19 mouse cellular contexts compared by ENCODE assay signal in genomic region chr12:41123207-41123606, GRCm38 (mm10).
A peak's percentile ranks its signal among the peaks of the same experiment; 100 is the strongest.
DNase-seq lines count a peak whose midpoint lies in the region; ATAC-seq and TF ChIP-seq lines count a peak whose summit lies in the region.
"Had no signal": no experiment of that assay in that cellular context is flagged by ENCODE, and none has a peak within 500 bp of the region (broad histone marks: within the 10 kb centered on the region; RNA-seq: fewer than 3 reads in every experiment).

No protein-coding gene starts in this region.

- no peak overlapping the region for H3K4me2 ChIP-seq in heart, postnatal 0 days (ENCODE audit: low read depth, low read length)
- H3K4me2 ChIP-seq in liver, embryonic 14.5 days (ENCODE audit: low read depth) = no peak overlapping the region
- no peak overlapping the region for H3K4me2 ChIP-seq in kidney, embryonic 15.5 days
- H3K4me2 ChIP-seq: hindbrain, embryonic 13.5 days; liver, embryonic 13.5 days had no signal

- H3K4me3 ChIP-seq in heart, postnatal 0 days (ENCODE audit: low read depth, low read length) = no peak overlapping the region
- no peak overlapping the region for H3K4me3 ChIP-seq in liver, embryonic 14.5 days (ENCODE audit: insufficient read depth in 1 of 2, low read depth in 2 of 2, low read length in 2 of 2)
- H3K4me3 ChIP-seq in kidney, embryonic 15.5 days (replicated peaks) = no peak overlapping the region
- H3K4me3 ChIP-seq: embryonic facial prominence, embryonic 10.5 days; hindbrain, embryonic 13.5 days; liver, embryonic 13.5 days had no signal

- no peak for TF ChIP-seq EP300 in heart, postnatal 0 days (IDR thresholded peaks at IDR 0.05; ENCODE audit: low read depth)
- TF ChIP-seq EP300 in liver, embryonic 14.5 days (IDR thresholded peaks at IDR 0.05; ENCODE audit: low read depth) = no peak

- H3K9me3 ChIP-seq in heart, postnatal 0 days (replicated peaks; ENCODE audit: control insufficient read depth, low read length) = no peaks in the 10 kb centered on the region
- H3K9me3 ChIP-seq in liver, embryonic 14.5 days (ENCODE audit: control insufficient read depth, low read length) = no peaks in the 10 kb centered on the region
- no peaks in the 10 kb centered on the region for H3K9me3 ChIP-seq in kidney, embryonic 15.5 days (replicated peaks)
- H3K9me3 ChIP-seq: embryonic facial prominence, embryonic 10.5 days; hindbrain, embryonic 13.5 days; liver, embryonic 13.5 days had no signal

- no peak overlapping the region for H3K9ac ChIP-seq in heart, postnatal 0 days (replicated peaks; ENCODE audit: low read depth, low read length)
- no peak overlapping the region for H3K9ac ChIP-seq in liver, embryonic 14.5 days (replicated peaks)
- H3K9ac ChIP-seq in kidney, embryonic 15.5 days = no peak overlapping the region
- H3K9ac ChIP-seq: hindbrain, embryonic 13.5 days; liver, embryonic 13.5 days had no signal

- no peaks in the 10 kb centered on the region for H3K27me3 ChIP-seq in heart, postnatal 0 days (ENCODE audit: control insufficient read depth, insufficient read depth, low read length)
- H3K27me3 ChIP-seq in liver, embryonic 14.5 days (ENCODE audit: control insufficient read depth, insufficient read depth, low read length) = no peaks in the 10 kb centered on the region
- H3K27me3 ChIP-seq in kidney, embryonic 15.5 days = no peaks in the 10 kb centered on the region
- H3K27me3 ChIP-seq: hindbrain, embryonic 13.5 days; liver, embryonic 13.5 days had no signal

- TF ChIP-seq POLR2A in brain, embryonic 14.5 days (IDR thresholded peaks at IDR 0.05; ENCODE audit: borderline replicate concordance, extremely low read depth, insufficient read depth, insufficient read length, poor library complexity, severe bottlenecking) = no peak

- DNase-seq in heart, postnatal 0 days (ENCODE audit: low spot score) = peak; percentile 11
- DNase-seq in heart, postnatal 10 days = no peak
- DNase-seq in liver, embryonic 14.5 days (ENCODE audit: low read depth in 3 of 3, low spot score in 3 of 3) = no peak
- no peak for DNase-seq in liver
- peak; percentile 8 to 9 for DNase-seq in B cell, adult 2 months
- DNase-seq in brain, embryonic 14.5 days (ENCODE audit: low read depth) = peak; percentile 26
- no peak for DNase-seq in gastrocnemius, postnatal 25 days
- DNase-seq: adrenal gland, postnatal 25 days; cerebellum, adult 2 months; cerebellum, postnatal 36 days; gastrocnemius, postnatal 10 days; left cerebral cortex, postnatal 4 days; liver, embryonic 13.5 days; right cerebral cortex, postnatal 4 days; thymus, postnatal 14 days had no signal

- no peak for ATAC-seq in heart, postnatal 0 days (ENCODE audit: insufficient read depth, low read depth)
- peak; percentile 41; the same call in 1 of the 2 replicates for ATAC-seq in liver, embryonic 14.5 days (ENCODE audit: insufficient read depth)
- no peak for ATAC-seq in kidney, embryonic 15.5 days (replicated peaks; ENCODE audit: low FRiP score)
- ATAC-seq: intestine, embryonic 16.5 days had no signal

- no peak overlapping the region for H3K27ac ChIP-seq in heart, postnatal 0 days (ENCODE audit: low read depth)
- no peak overlapping the region for H3K27ac ChIP-seq in liver, embryonic 14.5 days
- H3K27ac ChIP-seq in kidney, embryonic 15.5 days = no peak overlapping the region
- H3K27ac ChIP-seq: embryonic facial prominence, embryonic 10.5 days; hindbrain, embryonic 13.5 days; liver, embryonic 13.5 days had no signal

- peak; percentile 40 for TF ChIP-seq CTCF in heart, postnatal 0 days (IDR thresholded peaks at IDR 0.05; ENCODE audit: low read depth)
- peak; percentile 6; the same call in 1 of the 2 replicates for TF ChIP-seq CTCF in liver, embryonic 14.5 days (IDR thresholded peaks at IDR 0.05; ENCODE audit: low read depth)
- TF ChIP-seq CTCF in brain, embryonic 14.5 days (IDR thresholded peaks at IDR 0.05; ENCODE audit: borderline replicate concordance, extremely low read depth, insufficient read depth, insufficient read length) = peak; percentile 6; the same call in 1 of the 2 replicates

- H3K36me3 ChIP-seq in heart, postnatal 0 days (replicated peaks; ENCODE audit: control insufficient read depth, insufficient read depth, low read length) = no peaks in the 10 kb centered on the region
- H3K36me3 ChIP-seq in liver, embryonic 14.5 days (replicated peaks; ENCODE audit: control insufficient read depth, insufficient read depth, low read depth) = no peaks in the 10 kb centered on the region
- H3K36me3 ChIP-seq in kidney, embryonic 15.5 days = no peaks in the 10 kb centered on the region
- H3K36me3 ChIP-seq: embryonic facial prominence, embryonic 10.5 days; hindbrain, embryonic 13.5 days; liver, embryonic 13.5 days had no signal

- intact Hi-C loops in heart, postnatal 10 days (cut with DNase I) = no loop called here

- WGBS in heart, postnatal 0 days = 82% methylated on average over 2 of the region's 2 CpGs
- WGBS in liver, embryonic 14.5 days (ENCODE audit: insufficient replicate concordance) = 70% methylated on average over 2 of the region's 2 CpGs
- 86% methylated on average over 2 of the region's 2 CpGs for WGBS in kidney, embryonic 15.5 days

- peaks cover 8% of the 10 kb centered on the region for H3K4me1 ChIP-seq in heart, postnatal 0 days (ENCODE audit: control insufficient read depth, insufficient read depth)
- H3K4me1 ChIP-seq in liver, embryonic 14.5 days (replicated peaks; ENCODE audit: control insufficient read depth in 2 of 2, insufficient read depth in 2 of 2, low read length in 1 of 2) = peaks cover 7 to 9% of the 10 kb centered on the region in 2 experiments
- no peaks in the 10 kb centered on the region for H3K4me1 ChIP-seq in kidney, embryonic 15.5 days
- H3K4me1 ChIP-seq: embryonic facial prominence, embryonic 10.5 days; hindbrain, embryonic 13.5 days had no signal

Comparison
In these comparisons a context has a peak if more than half of its experiments do, and no peak if none do; other contexts are left out.
1. DNase-seq: peak in heart, postnatal 0 days (single experiment), B cell, adult 2 months (2 of 2) and brain, embryonic 14.5 days (single experiment); none in heart, postnatal 10 days (0 of 2), liver, embryonic 14.5 days (0 of 3), liver (single experiment) and gastrocnemius, postnatal 25 days (single experiment).
2. Peak in every context shown above with its lines, with median percentiles within 50 percentile points of each other: CTCF ChIP-seq.